Mouse (Mus musculus): ENCODE measurements around the gene Smc2. TPM values are rescaled to one million over a fixed set of nuclear protein-coding genes. Genes with fewer than 3 reads are reported as not detected.

The Smc2 gene
- 31.5 TPM for polyA plus RNA-seq (2014; fragmentation: Illumina TruSeq; extraction: RNeasy Lipid Tissue Mini Kit (QIAGEN cat#74804); ENCODE audit: low read depth, low replicate concordance)

DNA sequence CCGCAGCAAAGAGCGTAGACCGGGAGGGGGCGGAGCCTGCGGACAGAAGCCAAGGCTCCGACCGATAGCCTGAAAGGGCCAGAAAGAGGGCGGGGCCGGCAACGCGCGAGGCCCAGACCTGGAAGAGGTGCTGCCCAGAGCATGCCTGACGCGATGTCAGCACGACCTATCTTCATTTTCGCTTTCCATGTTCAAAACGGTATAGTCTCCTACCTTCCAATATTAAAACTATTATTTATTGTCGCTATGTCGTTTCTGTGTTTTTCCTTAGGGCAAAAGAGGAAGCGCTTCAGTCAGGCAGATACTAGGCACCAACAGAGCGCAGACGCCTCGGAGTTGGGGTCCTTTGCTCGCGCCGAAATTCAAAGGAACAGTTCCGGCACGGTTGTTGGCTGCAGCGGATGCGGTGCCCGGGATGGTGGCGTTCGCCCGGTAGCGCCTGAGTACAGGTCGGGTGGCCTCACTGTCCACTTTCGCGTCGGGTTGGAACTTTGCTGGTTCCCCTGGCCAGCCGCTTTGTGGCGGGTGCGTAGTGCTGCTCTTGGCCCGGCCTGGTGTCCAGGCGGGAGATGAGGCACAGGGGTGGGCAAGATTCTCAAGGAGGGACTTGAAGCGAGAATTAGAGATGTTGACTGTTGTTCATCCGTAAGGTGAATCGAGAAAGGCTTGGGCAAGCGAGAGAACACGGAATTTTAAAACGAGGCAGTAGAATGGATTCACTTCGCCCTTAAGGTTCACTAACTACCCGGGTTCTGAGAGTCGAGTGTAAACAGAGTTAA, at the start of gene Smc2:
Gene Smc2 (plus strand): TSS at position 358 of the 779 bp plus-strand sequence.

GRCm38 (mm10) chr4:52497144-52497543, 58.1 kb downstream of the Smc2 start, which contains the start of gene Vma21-ps:
Gene Vma21-ps, minus strand, starts transcription at chr4:52497244.

Other genes starting within 250 kb of the Smc2 start
- gene Vma21-ps, start 58.0 kb downstream of the Smc2 start, polyA plus RNA-seq (2014; fragmentation: Illumina TruSeq; extraction: RNeasy Lipid Tissue Mini Kit (QIAGEN cat#74804); ENCODE audit: low read depth, low replicate concordance): not detected
- not detected for gene Toporsl, start 157.0 kb downstream of the Smc2 start, polyA plus RNA-seq (2014; fragmentation: Illumina TruSeq; extraction: RNeasy Lipid Tissue Mini Kit (QIAGEN cat#74804); ENCODE audit: low read depth, low replicate concordance)